Mouse (Mus musculus) embryonic fibroblast, embryonic 13.5 days (primary cell): ENCODE measurements around the gene Kcnb1.

Source experiments
- CTCF ChIP-seq: IDR thresholded peaks from 2 replicates; pipeline ENCODE4 v1.5.1; 2011; ENCODE audit warnings: mild to moderate bottlenecking, control low read depth, low read length, moderate library complexity, borderline replicate concordance; ENCODE audit not compliant: insufficient read depth
- POLR2A ChIP-seq: IDR thresholded peaks from 2 replicates; pipeline ENCODE4 v1.6.1; 2011; ENCODE audit warnings: low read depth, mild to moderate bottlenecking, control low read depth, low read length, moderate library complexity

DNA sequence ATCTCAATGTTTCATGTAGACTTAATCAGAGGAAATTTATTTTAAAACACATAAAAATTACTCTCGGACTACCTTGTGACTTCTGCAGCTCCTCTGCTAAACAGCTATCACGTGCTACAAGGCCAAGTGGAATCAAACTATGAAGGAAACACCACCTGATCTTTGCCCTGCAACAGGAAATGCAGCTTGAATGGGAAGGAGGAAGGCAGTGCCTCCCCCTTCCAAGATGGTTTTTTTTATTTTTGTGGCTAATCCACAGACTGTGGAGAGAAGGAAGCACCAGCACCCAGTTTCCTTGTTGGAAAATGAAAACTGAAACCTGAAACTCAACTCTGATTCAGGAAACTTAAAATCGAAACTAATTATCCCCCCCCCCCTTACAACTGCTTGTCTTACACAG, 131.8 kb downstream of the Kcnb1 start:
- TF ChIP-seq CTCF (no peak), POLR2A (no peak)
